Mouse (Mus musculus): Measurements from ENCODE around the gene Gm10197.

Gene Gm10197

GRCm38 (mm10) chr19:53359160-53360033, 12.2 kb downstream of the Gm10197 start:
- DNase-seq (ENCODE audit: low read depth, low spot score) = no peak

- no peak for DNase-seq (ENCODE audit: low read depth, low spot score)
Observed at GRCm38 (mm10) chr19:53355065-53355464, 16.5 kb downstream of the Gm10197 start.

GRCm38 (mm10) chr19:53354271-53355000, 17.1 kb downstream of the Gm10197 start:
- no peak for DNase-seq (ENCODE audit: low read depth, low spot score)

- no peak for DNase-seq (ENCODE audit: low read depth, low spot score)
Observed at GRCm38 (mm10) chr19:53353864-53354263, 17.7 kb downstream of the Gm10197 start.

GRCm38 (mm10) chr19:53345766-53346165, 25.8 kb downstream of the Gm10197 start:
- no peak for DNase-seq (ENCODE audit: low read depth, low spot score)

GRCm38 (mm10) chr19:53344062-53344461, 27.5 kb downstream of the Gm10197 start:
- DNase-seq (ENCODE audit: low read depth, low spot score) = no peak

- no peak for DNase-seq (ENCODE audit: low read depth, low spot score)
Observed at GRCm38 (mm10) chr19:53343174-53343881, 28.2 kb downstream of the Gm10197 start.

GRCm38 (mm10) chr19:53340423-53340822, 31.1 kb downstream of the Gm10197 start:
- DNase-seq (ENCODE audit: low read depth, low spot score) = peak; percentile 44

- DNase-seq (ENCODE audit: low read depth, low spot score) = no peak
Observed at GRCm38 (mm10) chr19:53335241-53335640, 36.3 kb downstream of the Gm10197 start.

- DNase-seq (ENCODE audit: low read depth, low spot score) = no peak
Observed at GRCm38 (mm10) chr19:53333730-53334129, 37.8 kb downstream of the Gm10197 start.

- no peak for DNase-seq (ENCODE audit: low read depth, low spot score)
Observed at GRCm38 (mm10) chr19:53331882-53332500, 39.6 kb downstream of the Gm10197 start.

GRCm38 (mm10) chr19:53329992-53330381, 41.6 kb downstream of the Gm10197 start:
- DNase-seq (ENCODE audit: low read depth, low spot score) = peak; percentile 72

- DNase-seq (ENCODE audit: low read depth, low spot score) = peak; percentile 94
Observed at GRCm38 (mm10) chr19:53329221-53329991, 42.2 kb downstream of the Gm10197 start.

GRCm38 (mm10) chr19:53328116-53328515, 43.5 kb downstream of the Gm10197 start:
- DNase-seq (ENCODE audit: low read depth, low spot score) = peak; percentile 52

- DNase-seq (ENCODE audit: low read depth, low spot score) = peak; percentile 66
Observed at GRCm38 (mm10) chr19:53325578-53326295, 45.8 kb downstream of the Gm10197 start.

GRCm38 (mm10) chr19:53324866-53325265, 46.7 kb downstream of the Gm10197 start:
- DNase-seq (ENCODE audit: low read depth, low spot score) = no peak

- DNase-seq (ENCODE audit: low read depth, low spot score) = peak; percentile 29
Observed at GRCm38 (mm10) chr19:53322438-53323048, 49.0 kb downstream of the Gm10197 start.

All from CD4-positive, CD25-positive, alpha-beta regulatory T cell, adult 2 months (primary cell).